Mouse (Mus musculus): ENCODE results near the gene Rbp7.
"Not testable (repeated sequence)": the region's sequence is repeated elsewhere in the genome, so short reads cannot be mapped to it uniquely, and the experiment has no call there.

Rbp7 gene

GRCm38 (mm10) chr4:149440576-149440975 is 14.2 kb downstream of the Rbp7 start:
- DNase-seq (ENCODE audit: low read depth, low spot score) = no peak
- Histone ChIP-seq H3K36me3 (ENCODE audit: control insufficient read depth, insufficient read depth, low read length, poor library complexity, severe bottlenecking) (no peaks in the 10 kb centered on the region), H3K27me3 (ENCODE audit: control insufficient read depth, insufficient read depth, low read length, poor library complexity, severe bottlenecking) (no peaks in the 10 kb centered on the region)

DNA sequence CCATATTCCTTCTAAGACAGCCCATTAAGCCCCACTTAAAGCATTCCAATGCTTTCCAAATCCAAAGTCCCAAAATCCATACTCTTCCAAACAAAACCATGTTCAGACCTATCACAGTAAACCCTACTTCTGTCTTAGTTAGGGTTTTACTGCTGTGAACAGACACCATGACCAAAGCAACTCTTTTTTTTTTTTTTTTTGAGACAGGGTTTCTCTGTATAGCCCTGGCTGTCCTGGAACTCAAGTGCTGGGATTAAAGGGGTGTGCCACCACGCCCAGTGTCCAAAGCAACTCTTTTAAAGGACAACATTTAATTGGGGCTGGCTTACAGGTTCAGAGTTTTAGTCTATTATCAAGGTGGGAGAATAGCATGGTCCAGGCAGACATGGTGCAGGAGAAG is 22.9 kb downstream of the Rbp7 start:
- DNase-seq (ENCODE audit: low read depth, low spot score); H3K27me3 ChIP-seq (ENCODE audit: control insufficient read depth, insufficient read depth, low read length, poor library complexity, severe bottlenecking); H3K36me3 ChIP-seq (ENCODE audit: control insufficient read depth, insufficient read depth, low read length, poor library complexity, severe bottlenecking): not testable (repeated sequence)

DNA sequence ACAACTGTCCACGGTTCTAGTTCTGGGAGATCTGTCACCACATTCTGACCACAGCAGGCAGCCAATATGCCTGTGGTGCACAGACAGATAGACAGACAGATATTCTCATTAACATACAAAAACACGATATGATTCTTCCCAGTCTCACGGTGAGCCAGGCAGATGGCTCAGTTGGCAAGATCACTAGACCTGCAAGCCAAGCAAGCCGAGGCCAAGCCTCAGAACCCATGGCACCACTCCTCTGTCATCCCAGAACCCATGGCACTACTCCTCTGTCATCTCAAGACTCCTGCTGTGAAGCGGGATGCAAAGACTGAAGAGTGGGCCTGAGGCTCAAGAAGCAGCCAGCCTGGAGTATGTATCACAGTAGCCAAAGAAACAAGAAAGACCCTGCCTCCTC is 25.2 kb downstream of the Rbp7 start:
- no peaks in the 10 kb centered on the region for H3K36me3 ChIP-seq (ENCODE audit: control insufficient read depth, insufficient read depth, low read length, poor library complexity, severe bottlenecking)
- no peak for DNase-seq (ENCODE audit: low read depth, low spot score)
- H3K27me3 ChIP-seq (ENCODE audit: control insufficient read depth, insufficient read depth, low read length, poor library complexity, severe bottlenecking) = no peaks in the 10 kb centered on the region

GRCm38 (mm10) chr4:149426325-149427199 is 28.2 kb downstream of the Rbp7 start, which contains the start of gene Ube4b:
Ube4b (minus strand) TSS chr4:149426749.
- Histone ChIP-seq H3K36me3 (ENCODE audit: control insufficient read depth, insufficient read depth, low read length, poor library complexity, severe bottlenecking) (no peaks in the 10 kb centered on the region), H3K27me3 (ENCODE audit: control insufficient read depth, insufficient read depth, low read length, poor library complexity, severe bottlenecking) (no peaks in the 10 kb centered on the region)
- peak; percentile 96 for DNase-seq (ENCODE audit: low read depth, low spot score)

DNA sequence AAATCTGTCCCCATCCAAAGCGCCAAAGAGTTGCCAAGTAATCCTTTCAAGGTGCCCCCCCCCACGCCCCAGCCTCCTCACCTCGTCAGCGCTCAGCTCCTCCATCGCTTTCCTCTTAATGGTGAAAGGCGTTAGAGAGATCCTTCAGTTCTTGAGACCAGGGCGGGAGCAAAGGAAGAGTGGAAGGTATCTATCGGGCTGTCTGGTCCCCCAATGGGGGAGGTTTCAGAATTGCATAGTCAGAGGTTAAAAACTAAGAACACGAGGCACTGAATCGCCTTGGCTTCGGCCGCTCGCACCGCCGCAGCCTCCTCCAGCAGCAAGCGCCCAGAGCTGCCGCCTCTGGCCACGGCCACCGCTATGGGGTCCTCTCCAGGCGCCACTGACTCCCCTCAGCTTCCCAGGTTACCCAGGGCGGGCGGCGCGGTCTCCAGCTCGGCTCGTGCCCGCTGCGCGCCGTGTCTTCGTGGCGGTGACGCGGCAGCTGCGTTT is 28.9 kb downstream of the Rbp7 start:
- no peaks in the 10 kb centered on the region for H3K27me3 ChIP-seq (ENCODE audit: control insufficient read depth, insufficient read depth, low read length, poor library complexity, severe bottlenecking)
- DNase-seq (ENCODE audit: low read depth, low spot score) = no peak
- H3K36me3 ChIP-seq (ENCODE audit: control insufficient read depth, insufficient read depth, low read length, poor library complexity, severe bottlenecking) = no peaks in the 10 kb centered on the region

DNA sequence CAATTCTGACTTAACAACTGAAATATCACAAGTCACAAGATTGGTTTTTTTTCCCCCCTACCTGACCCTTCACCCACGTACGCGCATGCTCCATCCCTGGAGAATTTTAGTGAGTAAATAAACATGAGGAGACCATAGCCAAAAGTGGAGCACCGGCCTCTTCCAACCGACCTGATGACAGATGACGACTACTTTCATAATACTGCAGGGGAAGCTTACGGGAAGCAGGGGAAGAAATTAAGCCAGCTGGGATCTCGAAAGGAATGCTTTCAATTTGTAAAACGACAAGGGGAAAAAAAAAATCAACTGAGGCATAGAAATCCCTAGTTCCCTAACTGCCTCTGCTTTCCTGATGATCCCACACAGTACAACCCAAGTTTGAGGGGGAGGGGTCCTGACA is 30.0 kb downstream of the Rbp7 start:
- no peaks in the 10 kb centered on the region for H3K27me3 ChIP-seq (ENCODE audit: control insufficient read depth, insufficient read depth, low read length, poor library complexity, severe bottlenecking)
- no peaks in the 10 kb centered on the region for H3K36me3 ChIP-seq (ENCODE audit: control insufficient read depth, insufficient read depth, low read length, poor library complexity, severe bottlenecking)
- no peak for DNase-seq (ENCODE audit: low read depth, low spot score)

DNA sequence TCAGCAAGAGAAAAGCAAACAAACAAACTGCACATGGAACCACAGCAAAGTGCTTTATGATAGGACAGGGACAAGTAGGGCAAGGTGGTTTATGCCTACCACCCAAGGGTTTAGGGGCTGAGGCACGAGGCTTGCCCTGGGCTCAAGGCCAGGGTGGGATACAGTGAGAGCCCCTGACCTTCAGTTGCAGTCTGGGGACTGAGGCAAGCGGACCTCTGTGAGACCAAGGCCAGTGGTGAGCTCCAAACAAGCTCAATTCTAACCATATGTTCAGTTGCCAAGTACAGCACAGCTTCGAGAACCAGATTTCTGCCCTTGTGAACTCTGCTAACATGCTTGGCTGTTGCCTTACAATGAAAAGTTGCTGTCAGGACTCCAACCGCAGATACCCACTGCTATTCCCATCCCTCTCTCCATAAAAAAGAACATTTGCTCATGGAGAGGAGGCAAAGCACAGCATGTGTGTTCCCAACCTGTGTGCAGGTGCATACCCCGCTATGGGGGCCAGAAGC is 36.9 kb downstream of the Rbp7 start:
- no peak for DNase-seq (ENCODE audit: low read depth, low spot score)

DNA sequence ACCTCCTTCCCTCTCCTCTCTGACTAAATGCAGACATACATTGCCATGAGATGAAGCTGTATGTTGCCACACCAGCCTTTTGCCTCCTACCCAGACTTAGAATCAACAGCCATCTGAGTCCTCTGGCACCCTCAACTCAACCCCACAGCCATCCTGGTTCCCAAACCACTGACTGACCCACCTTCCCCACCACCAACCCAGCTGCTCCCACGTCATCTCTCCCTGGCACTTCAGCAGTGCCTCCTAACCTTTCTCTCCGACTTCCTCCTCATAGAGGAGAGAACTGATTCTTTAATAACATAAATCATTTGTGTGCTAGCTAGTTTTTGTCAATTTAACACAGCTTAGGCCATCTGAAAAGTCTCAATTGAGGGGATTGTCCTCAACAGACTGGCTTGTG is 37.8 kb downstream of the Rbp7 start:
- Histone ChIP-seq H3K36me3 (ENCODE audit: control insufficient read depth, insufficient read depth, low read length, poor library complexity, severe bottlenecking) (peaks cover 1% of the 10 kb centered on the region; the same call in 1 of the 2 replicates), H3K27me3 (ENCODE audit: control insufficient read depth, insufficient read depth, low read length, poor library complexity, severe bottlenecking) (no peaks in the 10 kb centered on the region)
- no peak for DNase-seq (ENCODE audit: low read depth, low spot score)

More for the DNA sequence above, 36.9 kb downstream of the Rbp7 start:
- H3K36me3 ChIP-seq (ENCODE audit: control insufficient read depth, insufficient read depth, low read length, poor library complexity, severe bottlenecking) = peaks cover 1% of the 10 kb centered on the region; the same call in 1 of the 2 replicates
- no peaks in the 10 kb centered on the region for H3K27me3 ChIP-seq (ENCODE audit: control insufficient read depth, insufficient read depth, low read length, poor library complexity, severe bottlenecking)

GRCm38 (mm10) chr4:149416417-149416816 is 38.4 kb downstream of the Rbp7 start:
- H3K27me3 ChIP-seq (ENCODE audit: control insufficient read depth, insufficient read depth, low read length, poor library complexity, severe bottlenecking) = no peaks in the 10 kb centered on the region
- peaks cover 3% of the 10 kb centered on the region for H3K36me3 ChIP-seq (ENCODE audit: control insufficient read depth, insufficient read depth, low read length, poor library complexity, severe bottlenecking)
- no peak for DNase-seq (ENCODE audit: low read depth, low spot score)

- no peak for DNase-seq (ENCODE audit: low read depth, low spot score)
- Histone ChIP-seq H3K36me3 (ENCODE audit: control insufficient read depth, insufficient read depth, low read length, poor library complexity, severe bottlenecking) (peaks cover 3% of the 10 kb centered on the region), H3K27me3 (ENCODE audit: control insufficient read depth, insufficient read depth, low read length, poor library complexity, severe bottlenecking) (no peaks in the 10 kb centered on the region)
These were observed 39.1 kb downstream of the Rbp7 start for GRCm38 (mm10) chr4:149415651-149416169.

- Histone ChIP-seq H3K27me3 (ENCODE audit: control insufficient read depth, insufficient read depth, low read length, poor library complexity, severe bottlenecking) (no peaks in the 10 kb centered on the region), H3K36me3 (ENCODE audit: control insufficient read depth, insufficient read depth, low read length, poor library complexity, severe bottlenecking) (peaks cover 3% of the 10 kb centered on the region)
- DNase-seq (ENCODE audit: low read depth, low spot score) = peak; percentile 43
These were observed 40.5 kb downstream of the Rbp7 start for GRCm38 (mm10) chr4:149414259-149414658.

GRCm38 (mm10) chr4:149409759-149410158 is 45.0 kb downstream of the Rbp7 start:
- H3K36me3 ChIP-seq (ENCODE audit: control insufficient read depth, insufficient read depth, low read length, poor library complexity, severe bottlenecking) = peaks cover 3% of the 10 kb centered on the region; the same call in 1 of the 2 replicates
- DNase-seq (ENCODE audit: low read depth, low spot score) = no peak
- no peaks in the 10 kb centered on the region for H3K27me3 ChIP-seq (ENCODE audit: control insufficient read depth, insufficient read depth, low read length, poor library complexity, severe bottlenecking)

- no peak for DNase-seq (ENCODE audit: low read depth, low spot score)
- H3K27me3 ChIP-seq (ENCODE audit: control insufficient read depth, insufficient read depth, low read length, poor library complexity, severe bottlenecking) = no peaks in the 10 kb centered on the region
- peaks cover 3% of the 10 kb centered on the region; the same call in 1 of the 2 replicates for H3K36me3 ChIP-seq (ENCODE audit: control insufficient read depth, insufficient read depth, low read length, poor library complexity, severe bottlenecking)
These were observed 46.4 kb downstream of the Rbp7 start for GRCm38 (mm10) chr4:149408331-149408730.

DNA sequence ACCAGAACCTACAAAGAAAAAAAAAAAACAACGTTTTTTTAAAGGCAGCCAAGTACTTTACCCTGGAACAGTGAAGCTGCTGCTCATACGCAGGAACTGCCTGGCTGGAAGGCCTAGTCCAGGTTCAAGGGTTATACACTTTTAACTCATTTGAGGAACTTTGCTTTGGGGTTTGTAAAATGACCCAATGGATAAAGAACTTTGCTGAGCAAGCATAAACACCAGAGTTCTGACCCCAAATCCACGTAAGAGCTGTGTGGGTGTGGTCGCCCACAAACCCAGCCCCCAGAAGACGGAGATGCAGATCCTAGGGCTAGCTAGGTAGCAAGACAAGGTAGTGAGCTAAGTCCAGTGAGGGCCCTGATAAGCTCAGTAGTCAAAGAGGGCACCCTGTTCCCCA is 47.3 kb downstream of the Rbp7 start:
- H3K36me3 ChIP-seq (ENCODE audit: control insufficient read depth, insufficient read depth, low read length, poor library complexity, severe bottlenecking) = peaks cover 2% of the 10 kb centered on the region; the same call in 1 of the 2 replicates
- no peaks in the 10 kb centered on the region for H3K27me3 ChIP-seq (ENCODE audit: control insufficient read depth, insufficient read depth, low read length, poor library complexity, severe bottlenecking)
- DNase-seq (ENCODE audit: low read depth, low spot score) = no peak
